9 mouse cellular contexts compared by ENCODE assay signal in the genomic region with DNA sequence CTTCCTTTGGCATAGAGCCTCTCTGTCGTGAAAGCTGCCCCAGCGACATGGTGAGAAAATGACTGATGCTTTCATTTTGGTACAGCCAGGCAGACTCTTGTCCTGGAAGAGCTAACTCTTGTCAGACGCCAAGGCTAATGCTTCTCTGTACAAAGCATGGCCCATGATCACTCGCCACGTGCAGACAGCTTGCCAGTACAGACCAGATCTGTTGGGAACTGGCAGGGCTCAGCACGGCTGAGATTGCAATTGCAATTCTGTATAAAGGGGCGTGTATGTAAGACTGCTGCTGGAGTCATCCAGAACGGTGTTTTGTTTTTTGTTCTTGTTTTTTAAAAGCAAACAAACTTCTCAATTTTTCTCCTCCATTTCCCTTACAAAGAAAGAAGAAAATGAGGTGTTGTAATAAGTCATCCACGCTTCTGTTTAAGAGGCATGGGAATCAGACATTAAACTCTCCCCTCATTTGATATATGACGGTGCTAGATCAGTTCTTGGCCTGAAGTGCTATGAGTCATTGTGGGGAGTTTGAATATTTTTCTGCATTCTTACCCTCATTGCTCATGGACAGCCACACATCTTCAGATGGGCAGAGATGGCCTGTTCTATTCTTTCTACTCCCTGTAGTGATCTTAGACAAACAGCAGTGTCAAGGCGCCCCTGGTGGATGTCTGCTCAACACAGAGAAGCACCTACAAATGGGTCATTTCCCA.
A peak's percentile ranks its signal among the peaks of the same experiment; 100 is the strongest.
DNase-seq lines count a peak whose midpoint lies in the region; ATAC-seq and TF ChIP-seq lines count a peak whose summit lies in the region.
"Had no signal": no experiment of that assay in that cellular context is flagged by ENCODE, and none has a peak within 500 bp of the region (broad histone marks: within the 10 kb centered on the region; RNA-seq: fewer than 3 reads in every experiment).

No protein-coding gene starts in this region.

- H3K4me1 ChIP-seq in forebrain, postnatal 0 days (ENCODE audit: insufficient read depth), result no peaks in the 10 kb centered on the region
- no peaks in the 10 kb centered on the region for H3K4me1 ChIP-seq in forebrain, embryonic 11.5 days (replicated peaks; ENCODE audit: control insufficient read depth, insufficient read depth, low read length)
- H3K4me1 ChIP-seq in lung, adult 2 months (ENCODE audit: control insufficient read depth, insufficient read depth, low read length), result no peaks in the 10 kb centered on the region
- H3K4me1 ChIP-seq in kidney, adult 2 months (ENCODE audit: control insufficient read depth, insufficient read depth, low read length), result no peaks in the 10 kb centered on the region
- H3K4me1 ChIP-seq: midbrain, embryonic 13.5 days had no signal

- H3K27me3 ChIP-seq in forebrain, postnatal 0 days (ENCODE audit: insufficient read depth, low read length), result no peaks in the 10 kb centered on the region
- H3K27me3 ChIP-seq in forebrain, embryonic 11.5 days (ENCODE audit: control insufficient read depth, insufficient read depth, low read length), result no peaks in the 10 kb centered on the region
- no peaks in the 10 kb centered on the region for H3K27me3 ChIP-seq in kidney, adult 2 months (replicated peaks; ENCODE audit: control insufficient read depth, insufficient read depth, low read length)
- H3K27me3 ChIP-seq: midbrain, embryonic 13.5 days had no signal

- H3K27ac ChIP-seq in forebrain, postnatal 0 days (ENCODE audit: low read depth, low read length), result no peak overlapping the region
- H3K27ac ChIP-seq in forebrain, embryonic 11.5 days (ENCODE audit: low read depth, low read length), result no peak overlapping the region
- no peak overlapping the region for H3K27ac ChIP-seq in kidney, adult 2 months (ENCODE audit: insufficient read depth, low read depth, low read length)
- H3K27ac ChIP-seq: midbrain, embryonic 13.5 days had no signal

- no peak overlapping the region for H3K4me2 ChIP-seq in forebrain, postnatal 0 days (ENCODE audit: low read depth)
- H3K4me2 ChIP-seq in forebrain, embryonic 11.5 days (ENCODE audit: low read depth, low read length, severe bottlenecking), result no peak overlapping the region
- H3K4me2 ChIP-seq: midbrain, embryonic 13.5 days had no signal

- DNase-seq in forebrain, postnatal 0 days, result peak; percentile 45
- no peak for DNase-seq in forebrain, embryonic 11.5 days (ENCODE audit: low spot score)
- DNase-seq in lung, adult 18-20 months, result peak; percentile 14 to 30
- no peak for DNase-seq in lung, adult 2 months
- peak; percentile 3 for DNase-seq in R1 (ENCODE audit: low read depth, low spot score)
- DNase-seq in lung, postnatal 10 days, result peak; percentile 55
- no peak for DNase-seq in kidney, adult 2 months
- DNase-seq in thymus, adult 18-20 months, result no peak

- peak; percentile 91 for ATAC-seq in forebrain, postnatal 0 days
- no peak for ATAC-seq in forebrain, embryonic 11.5 days (replicated peaks; ENCODE audit: low FRiP score)
- ATAC-seq: midbrain, embryonic 13.5 days had no signal

- no peak overlapping the region for H3K4me3 ChIP-seq in forebrain, postnatal 0 days (ENCODE audit: low read depth, low read length)
- no peak overlapping the region for H3K4me3 ChIP-seq in forebrain, embryonic 11.5 days (ENCODE audit: low read depth, low read length)
- H3K4me3 ChIP-seq in lung, adult 2 months (replicated peaks; ENCODE audit: extremely low read depth, low read depth, low read length), result no peak overlapping the region
- H3K4me3 ChIP-seq in kidney, adult 2 months (ENCODE audit: insufficient read depth, low read depth, low read length), result no peak overlapping the region
- H3K4me3 ChIP-seq: midbrain, embryonic 13.5 days had no signal

- H3K36me3 ChIP-seq in forebrain, postnatal 0 days (ENCODE audit: insufficient read depth), result no peaks in the 10 kb centered on the region
- no peaks in the 10 kb centered on the region for H3K36me3 ChIP-seq in forebrain, embryonic 11.5 days (ENCODE audit: control insufficient read depth, insufficient read depth, low read length)
- no peaks in the 10 kb centered on the region for H3K36me3 ChIP-seq in kidney, adult 2 months (ENCODE audit: control insufficient read depth, insufficient read depth, low read length)
- H3K36me3 ChIP-seq: midbrain, embryonic 13.5 days had no signal

- WGBS in forebrain, postnatal 0 days, result 53% methylated on average over 11 of the region's 11 CpGs
- 75% methylated on average over 11 of the region's 11 CpGs for WGBS in forebrain, embryonic 11.5 days
- WGBS in lung, adult 2 months, result 52% methylated on average over 11 of the region's 11 CpGs
- WGBS in kidney, adult 2 months, result 65% methylated on average over 11 of the region's 11 CpGs

- H3K9ac ChIP-seq in forebrain, postnatal 0 days, result no peak overlapping the region
- no peak overlapping the region for H3K9ac ChIP-seq in forebrain, embryonic 11.5 days (ENCODE audit: low read length)
- H3K9ac ChIP-seq: midbrain, embryonic 13.5 days had no signal

- H3K9me3 ChIP-seq in forebrain, postnatal 0 days (ENCODE audit: low read length), result no peaks in the 10 kb centered on the region
- no peaks in the 10 kb centered on the region for H3K9me3 ChIP-seq in forebrain, embryonic 11.5 days (ENCODE audit: control insufficient read depth, low read length)
- H3K9me3 ChIP-seq: midbrain, embryonic 13.5 days had no signal

- no peak for TF ChIP-seq POLR2A in lung, adult 2 months (IDR thresholded peaks at IDR 0.05; ENCODE audit: borderline replicate concordance, extremely low read depth, low read depth, low read length)
- no peak for TF ChIP-seq POLR2A in kidney, adult 2 months (IDR thresholded peaks at IDR 0.05; ENCODE audit: low read depth, low read length)

- no peak for TF ChIP-seq CTCF in forebrain, postnatal 0 days (IDR thresholded peaks at IDR 0.05; ENCODE audit: low read depth)
- no peak for TF ChIP-seq CTCF in lung, adult 2 months (IDR thresholded peaks at IDR 0.05; ENCODE audit: insufficient read depth, low read length)
- TF ChIP-seq CTCF in kidney, adult 2 months (conservative IDR thresholded peaks at IDR 0.05; ENCODE audit: insufficient read depth, insufficient read length, low read depth, low read length), result no peak

Comparison
In these comparisons a context has a peak if more than half of its experiments do, and no peak if none do; other contexts are left out.
1. DNase-seq: peak in forebrain, postnatal 0 days (single experiment), lung, adult 18-20 months (2 of 2), R1 (single experiment) and lung, postnatal 10 days (single experiment); none in forebrain, embryonic 11.5 days (single experiment), lung, adult 2 months (single experiment), kidney, adult 2 months (single experiment) and thymus, adult 18-20 months (0 of 2).